Mouse (Mus musculus) urinary bladder, postnatal 10 days (tissue): Measurements from ENCODE around the gene Actb.

ENCODE experiments used
- DNase-seq: peaks from one replicate; pipeline ENCODE4 v3.0.0; 2022; ENCODE audit warnings: low spot score

Gene Actb

DNA sequence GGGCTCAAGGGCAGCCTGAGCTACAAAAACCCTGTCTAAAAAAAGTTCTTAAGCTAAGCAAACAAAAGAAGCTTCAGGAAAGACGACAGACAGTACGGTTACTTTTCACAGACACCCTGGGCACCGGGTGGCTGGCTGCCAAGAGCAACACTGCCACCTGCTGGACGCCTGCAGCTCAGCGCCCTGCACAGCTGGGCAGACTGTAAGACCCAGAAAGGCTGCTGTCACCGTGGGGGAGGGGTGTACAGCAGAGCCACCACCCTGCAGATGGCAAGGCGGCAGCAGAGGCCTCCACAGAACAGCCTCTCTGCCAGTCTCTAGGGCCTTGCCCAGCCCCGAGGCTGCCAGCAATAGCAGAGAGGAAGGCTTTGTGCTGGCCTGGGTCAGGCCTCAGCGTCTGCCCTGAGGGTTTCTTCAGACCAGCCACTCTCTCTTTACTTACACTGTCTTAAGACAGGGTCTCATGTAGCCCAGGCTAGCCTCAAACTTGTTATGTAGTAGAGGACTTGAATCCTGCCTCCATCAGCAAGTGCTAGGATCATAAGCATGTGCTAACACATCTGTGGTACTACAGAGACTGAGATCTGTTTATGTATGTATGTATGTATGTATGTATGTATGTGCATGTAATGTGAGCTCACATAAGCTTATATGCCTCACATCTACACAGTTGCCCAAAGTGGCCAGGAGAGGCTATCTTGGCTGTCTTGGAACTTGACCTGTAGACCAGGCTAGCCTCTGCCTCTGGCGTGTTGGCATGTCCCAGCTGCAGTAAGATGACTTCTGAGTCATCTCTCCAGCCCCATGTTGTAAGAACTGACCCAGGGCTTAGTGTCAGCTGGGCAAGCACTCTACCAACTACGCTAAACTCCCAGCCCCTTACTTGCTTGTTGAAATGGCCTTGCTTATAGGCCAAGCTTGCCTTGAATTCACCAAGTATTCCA, 28.9 kb downstream of the Actb start:
- DNase-seq: peak; percentile 60

GRCm38 (mm10) chr5:142876896-142877295, 29.7 kb downstream of the Actb start:
- DNase-seq: no peak

DNA sequence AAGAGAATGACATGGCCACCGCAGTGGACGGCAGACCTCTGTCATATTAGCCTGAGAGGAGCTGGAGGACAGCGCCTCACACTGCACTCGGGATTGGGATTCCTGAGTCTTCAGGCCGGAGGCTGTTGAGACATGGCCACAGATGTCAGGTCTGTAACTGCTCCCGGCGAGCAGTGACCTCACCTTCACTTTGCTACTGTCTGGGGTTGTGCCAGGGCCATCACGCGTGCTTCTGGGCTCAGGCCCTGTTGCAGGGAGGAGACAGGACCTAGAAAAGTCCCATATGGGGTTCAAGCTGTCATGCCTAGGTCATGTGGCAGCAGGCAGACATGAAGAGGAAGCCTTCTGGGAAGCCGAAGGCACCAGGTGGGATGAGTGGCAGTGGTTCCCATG, 31.0 kb downstream of the Actb start:
- no peak for DNase-seq

DNA sequence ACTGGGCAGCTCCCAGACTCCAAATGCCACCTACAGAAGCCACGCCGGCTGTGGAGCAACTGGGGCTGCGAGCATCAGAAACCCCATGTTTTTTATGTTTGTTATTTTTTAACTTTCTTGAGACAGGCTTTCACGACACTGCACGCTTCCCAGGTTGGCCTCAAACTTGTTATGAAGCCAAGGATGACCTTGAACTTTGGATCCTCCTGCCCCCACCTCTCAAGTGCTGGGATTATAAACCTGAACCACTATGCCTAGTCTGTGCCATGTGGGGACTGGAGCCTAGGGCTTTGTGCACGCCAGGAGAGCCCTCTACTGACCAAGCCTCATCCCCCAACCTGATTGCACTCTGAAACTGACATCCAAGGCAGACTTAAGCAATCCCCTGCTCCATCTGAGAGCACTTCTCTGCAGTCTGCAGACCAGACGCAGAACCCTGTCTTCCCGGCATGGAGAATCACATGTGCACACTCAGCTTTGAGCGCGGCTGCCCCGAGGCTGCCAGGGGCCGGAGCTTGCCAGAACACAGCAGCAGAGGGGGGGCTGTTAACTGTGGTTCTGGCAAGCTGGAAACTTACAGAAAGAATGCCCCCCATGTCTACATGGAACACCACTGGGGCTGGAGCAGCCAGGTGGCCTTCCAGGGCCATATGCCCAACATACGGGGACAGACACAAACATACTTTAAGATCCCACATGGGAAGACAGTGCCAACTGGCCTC, 31.6 kb downstream of the Actb start:
- no peak for DNase-seq

DNA sequence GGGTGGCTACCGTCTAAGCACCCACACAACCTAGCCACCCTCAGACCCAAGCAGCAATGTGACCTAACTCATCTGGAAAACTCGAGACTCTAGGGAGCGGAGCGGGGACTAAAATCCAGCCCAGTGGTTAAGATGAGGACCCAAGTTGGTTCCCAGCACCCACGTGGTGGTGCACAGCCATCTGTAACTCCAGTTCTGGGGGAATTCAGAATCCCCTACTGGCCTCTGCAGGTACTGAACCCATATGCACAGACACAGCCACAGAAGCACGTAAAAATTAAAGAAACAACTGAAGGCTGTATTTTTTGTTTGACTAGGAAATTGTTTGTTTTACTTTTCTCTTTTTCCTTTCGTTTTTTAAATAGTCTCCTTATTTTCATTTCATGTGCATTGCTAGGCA, 32.8 kb downstream of the Actb start:
- DNase-seq: no peak

- DNase-seq: no peak
These were observed 34.8 kb downstream of the Actb start for GRCm38 (mm10) chr5:142871765-142872164.

DNA sequence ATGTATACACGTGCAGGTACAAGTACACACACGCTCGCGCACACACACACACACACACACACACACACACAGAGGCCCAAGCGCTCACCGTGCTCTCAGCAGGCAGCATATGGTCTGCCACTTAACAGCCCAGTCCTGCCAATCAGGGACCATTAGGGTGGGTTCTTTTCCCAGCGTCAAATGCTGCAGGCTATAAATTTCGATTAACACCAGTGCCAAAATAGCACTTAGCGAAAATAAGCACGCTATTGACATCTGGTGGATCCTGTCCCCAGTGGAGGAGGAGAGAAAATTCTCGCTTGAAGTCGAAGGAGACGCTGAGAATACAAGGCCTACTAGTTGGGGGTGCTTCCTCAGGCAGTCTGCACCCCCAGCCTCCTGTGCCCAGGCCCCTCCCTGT, 37.1 kb downstream of the Actb start:
- DNase-seq: no peak

DNA sequence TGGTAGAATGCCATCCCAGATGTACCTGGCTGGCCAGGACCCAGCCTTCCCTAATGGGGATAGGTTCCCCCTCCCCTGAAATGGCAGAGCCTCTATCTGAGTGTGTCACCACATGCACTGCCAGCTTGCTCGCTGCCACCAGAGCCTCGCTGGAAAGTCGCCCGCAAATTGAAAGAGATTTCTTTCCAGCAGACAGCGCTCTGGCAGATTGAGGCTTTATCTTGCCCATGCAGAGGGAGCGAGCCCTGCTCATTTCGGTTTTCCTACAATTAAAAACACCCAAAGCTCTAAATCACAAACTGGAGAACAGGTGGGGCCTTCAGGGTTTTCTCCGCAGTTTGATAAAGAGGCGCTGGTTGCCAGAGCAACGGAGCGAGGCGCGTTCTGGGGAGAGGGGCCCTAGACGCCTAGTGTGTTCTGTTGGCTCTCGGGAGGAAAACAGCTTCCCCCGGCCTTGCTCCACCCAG, 48.8 kb downstream of the Actb start:
- DNase-seq: no peak

- DNase-seq: no peak
These were observed 50.1 kb downstream of the Actb start for GRCm38 (mm10) chr5:142856408-142856807.

DNA sequence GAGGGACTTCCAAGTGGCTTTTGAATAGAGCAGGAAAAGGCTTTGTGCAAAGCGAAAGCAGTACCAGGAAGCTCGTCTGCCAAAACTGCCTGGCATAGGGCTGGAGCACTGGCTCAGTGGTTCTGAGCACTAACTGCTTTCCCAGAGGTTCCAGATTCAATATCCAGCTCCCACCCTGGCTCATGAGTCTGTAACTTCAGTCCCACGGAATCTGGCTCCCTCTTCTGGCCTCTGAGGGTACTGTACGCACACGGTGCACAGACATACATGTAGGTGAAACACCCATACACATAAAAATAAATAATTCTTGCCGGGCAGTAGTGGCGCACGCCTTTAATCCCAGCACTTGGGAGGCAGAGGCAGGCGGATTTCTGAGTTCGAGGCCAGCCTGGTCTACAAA, 51.7 kb downstream of the Actb start:
- DNase-seq: no peak

- DNase-seq: no peak
These were observed 53.0 kb downstream of the Actb start for GRCm38 (mm10) chr5:142853585-142853984.
